Mouse (Mus musculus) layer of hippocampus, adult 8-10 months (tissue): ENCODE data around the gene Sgcd. TPM values are rescaled to one million over a fixed set of nuclear protein-coding genes. Genes with fewer than 3 reads are reported as not detected.
A peak's percentile ranks its signal among the peaks of the same experiment; 100 is the strongest.
"Not testable (repeated sequence)": the region's sequence is repeated elsewhere in the genome, so short reads cannot be mapped to it uniquely, and the experiment has no call there.

Experiments
- DNase-seq, 2 experiments: peaks; one replicate each; pipeline ENCODE4 v3.0.0; 2022; ENCODE audit warnings: low spot score in 2 of 2
- total RNA-seq, 4 experiments: library from RNA; stranded (reverse); gene quantifications; 2 replicates each; pipeline ENCODE4 v1.2.4; 2022

Gene Sgcd
- total RNA-seq, 4 experiments from 2014 or later = 12.8 to 20.7 (median 15.3) TPM

DNA sequence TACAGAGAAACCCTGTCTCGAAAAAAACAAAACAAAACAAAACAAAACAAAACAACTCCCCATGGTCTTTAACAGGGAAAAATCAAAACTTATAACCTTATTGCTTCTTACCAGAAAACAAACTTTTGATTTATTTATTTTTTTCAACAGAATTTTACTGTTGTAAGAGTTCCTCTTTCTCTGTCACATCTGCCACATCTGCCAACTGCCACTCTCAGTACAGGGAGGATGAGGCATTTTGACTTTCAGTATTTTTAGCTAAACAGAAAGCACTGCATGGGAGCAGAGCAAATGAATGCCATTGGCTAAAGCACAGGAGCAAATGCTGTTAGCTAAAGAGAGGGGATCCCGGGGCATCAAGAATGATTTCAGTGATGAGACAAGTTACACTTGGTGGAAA lies 528.6 kb downstream of the Sgcd start:
- no peak for DNase-seq

DNA sequence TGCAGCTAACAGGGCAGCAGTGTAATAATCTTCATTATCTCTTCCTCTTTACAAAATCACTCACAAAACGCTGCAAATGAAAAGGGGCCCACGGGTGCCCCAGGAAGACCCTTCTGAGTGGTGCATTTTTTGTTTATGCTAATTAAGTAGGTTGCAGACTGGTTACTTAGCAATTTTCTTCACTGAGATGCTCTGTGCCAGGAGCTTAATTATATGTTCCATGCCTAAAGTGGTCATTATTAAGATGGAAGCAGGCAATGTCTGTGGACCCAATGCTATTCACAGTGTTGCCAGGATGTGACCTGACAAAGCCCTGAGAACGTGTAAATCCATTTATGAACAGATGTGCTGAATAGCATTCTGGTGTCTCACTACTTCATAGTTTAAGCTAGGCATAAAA lies 529.6 kb downstream of the Sgcd start:
- no peak for DNase-seq

DNA sequence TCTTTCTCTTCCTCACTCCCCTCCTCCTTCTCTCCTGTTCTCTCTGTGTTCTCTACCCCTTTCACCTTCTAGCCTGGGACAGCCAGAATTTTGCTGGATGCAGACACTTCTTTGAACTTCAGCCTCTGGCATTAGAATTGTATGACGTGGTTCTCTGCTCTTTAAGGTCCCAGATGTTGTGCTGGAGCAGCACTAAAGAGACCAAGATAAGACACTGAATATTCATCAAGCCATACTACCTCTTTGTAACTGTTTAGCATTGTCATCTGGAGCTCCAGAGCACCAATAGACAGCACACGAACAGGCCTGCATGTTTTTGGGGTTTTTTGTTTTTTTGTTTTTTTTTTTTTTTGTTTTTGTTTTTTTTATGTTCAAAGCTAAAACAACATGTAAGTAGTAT lies 541.0 kb downstream of the Sgcd start:
- DNase-seq = no peak

DNA sequence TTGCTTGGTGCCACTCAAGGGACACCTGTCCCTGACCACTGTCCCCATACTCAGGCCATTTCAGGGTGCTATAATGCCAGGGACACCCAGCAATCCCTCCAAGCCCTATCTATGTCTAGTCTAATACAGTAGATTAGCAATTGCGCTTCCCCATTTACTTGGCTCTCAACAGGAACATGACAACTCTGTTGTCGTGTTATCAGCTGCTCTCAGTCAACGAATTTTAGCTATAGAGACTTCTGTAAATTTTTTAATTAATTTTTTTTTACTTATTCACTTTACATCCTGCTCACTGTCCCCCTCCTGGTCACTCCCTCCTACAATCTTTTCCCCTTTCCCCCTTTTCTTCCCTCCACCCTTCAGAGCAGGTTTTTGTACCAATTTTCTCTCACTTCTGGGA lies 542.4 kb downstream of the Sgcd start:
- no peak for DNase-seq

DNA sequence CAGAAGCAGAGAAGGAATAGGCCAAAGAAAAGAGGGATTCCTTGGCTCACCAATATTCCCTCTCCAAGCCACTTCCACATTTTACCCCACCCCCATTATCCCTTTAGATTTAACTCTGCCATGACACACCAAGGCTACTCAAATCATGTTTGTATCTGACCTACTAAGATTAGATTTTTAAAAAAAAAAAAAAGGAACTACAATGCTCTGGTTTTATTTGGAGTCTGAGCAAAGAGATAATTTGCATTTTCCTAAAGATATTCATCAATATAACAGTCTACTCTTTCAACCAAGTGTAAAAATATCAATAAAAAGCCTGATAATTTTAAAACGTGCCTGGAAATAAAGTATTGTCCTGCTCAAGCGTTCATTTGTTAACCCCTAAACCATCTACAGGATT lies 543.1 kb downstream of the Sgcd start:
- DNase-seq = no peak

DNA sequence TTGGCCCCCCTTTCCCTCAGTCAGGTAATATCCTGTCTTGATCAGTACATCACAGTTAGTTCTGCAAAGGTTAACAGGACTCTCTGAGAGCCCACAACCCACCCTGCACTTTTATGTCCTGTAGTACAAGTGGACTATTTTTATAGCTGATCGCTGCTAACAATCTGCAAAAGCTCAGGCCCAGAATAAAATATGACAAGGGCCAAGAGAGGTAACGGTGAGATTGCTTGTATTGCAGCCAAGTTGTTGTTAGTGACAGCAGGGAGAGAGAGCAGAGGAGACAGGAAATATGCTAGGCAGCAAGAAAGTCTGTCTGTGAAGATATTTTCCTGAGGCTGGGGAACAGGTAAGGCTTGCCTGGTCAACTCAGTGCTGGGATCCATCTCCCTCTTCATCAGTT lies 546.5 kb downstream of the Sgcd start:
- no peak for DNase-seq

DNA sequence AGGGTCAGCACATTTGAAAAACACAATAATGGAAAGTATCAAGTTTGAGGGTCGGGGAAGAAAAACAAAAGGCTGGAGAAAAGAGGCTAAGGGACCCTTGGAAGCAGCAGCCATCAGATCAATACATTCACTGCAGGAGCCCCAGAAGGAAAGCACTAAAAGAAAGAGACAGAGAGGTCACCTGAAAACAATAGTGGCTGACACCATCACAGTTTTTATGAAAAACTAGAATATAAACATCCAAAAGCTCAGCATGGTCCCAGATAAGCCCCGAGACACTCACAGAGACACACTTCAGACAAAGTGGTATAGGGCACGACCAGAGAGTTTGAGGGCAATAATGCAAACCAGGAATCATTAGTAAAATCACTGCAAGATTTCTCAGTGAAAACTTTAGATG lies 589.2 kb downstream of the Sgcd start:
- no peak for DNase-seq

DNA sequence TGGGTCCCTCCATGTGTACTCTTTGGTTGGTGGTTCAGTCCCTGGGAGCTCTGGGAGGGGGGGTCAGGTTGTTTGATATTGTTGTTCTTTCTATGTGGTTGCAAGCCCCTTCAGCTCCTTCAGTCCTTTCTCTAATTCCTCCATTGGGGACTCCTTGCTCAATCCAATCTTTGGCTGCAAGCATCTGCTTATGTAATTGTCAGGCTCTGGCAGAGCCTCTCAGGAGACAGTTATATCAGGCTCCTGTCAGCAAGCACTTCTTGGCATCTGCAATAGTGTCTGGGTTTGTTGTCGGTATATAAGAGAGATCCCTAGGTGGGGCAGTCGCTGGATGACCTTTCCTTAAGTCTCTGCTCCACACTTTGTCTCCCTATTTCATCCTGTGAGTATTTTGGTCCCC lies 598.0 kb downstream of the Sgcd start:
- not testable (repeated sequence) for DNase-seq

DNA sequence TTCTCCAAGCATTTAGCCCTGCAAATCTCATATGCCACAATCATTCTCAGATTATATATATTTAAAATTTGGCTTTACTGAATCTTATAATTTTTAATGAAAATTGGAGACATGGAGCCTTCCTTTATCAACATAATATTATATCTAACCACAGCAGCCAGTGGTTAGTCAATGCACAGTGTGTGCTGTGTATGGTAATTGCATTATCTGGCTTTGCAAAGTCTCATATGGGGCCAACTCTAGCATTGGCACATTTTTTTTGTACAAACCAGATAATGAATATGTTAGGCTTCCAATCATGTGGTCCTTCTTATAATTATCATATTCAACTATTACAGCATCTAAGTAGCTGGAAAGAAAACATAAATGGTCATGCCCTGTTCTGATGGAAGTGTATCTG lies 599.4 kb downstream of the Sgcd start:
- DNase-seq = no peak

DNA sequence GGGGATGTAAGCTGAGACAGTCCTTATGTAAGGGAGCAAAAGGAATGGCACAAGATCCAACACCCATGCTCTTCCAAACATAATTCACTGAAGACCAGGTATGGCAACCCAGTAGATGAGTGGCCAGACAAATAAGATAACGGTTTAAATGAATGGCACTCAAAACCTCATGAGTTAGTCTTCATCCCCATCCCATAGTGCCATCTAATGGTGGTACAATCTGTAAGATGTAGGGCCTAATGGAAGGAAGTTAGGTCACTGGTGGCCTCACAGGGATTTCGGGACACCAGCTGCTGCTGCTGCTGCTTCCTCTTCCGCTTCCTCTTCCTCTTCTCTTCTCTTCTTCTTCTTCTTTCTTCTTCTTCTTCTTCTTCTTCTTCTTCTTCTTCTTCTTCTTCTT lies 601.0 kb downstream of the Sgcd start:
- no peak for DNase-seq

DNA sequence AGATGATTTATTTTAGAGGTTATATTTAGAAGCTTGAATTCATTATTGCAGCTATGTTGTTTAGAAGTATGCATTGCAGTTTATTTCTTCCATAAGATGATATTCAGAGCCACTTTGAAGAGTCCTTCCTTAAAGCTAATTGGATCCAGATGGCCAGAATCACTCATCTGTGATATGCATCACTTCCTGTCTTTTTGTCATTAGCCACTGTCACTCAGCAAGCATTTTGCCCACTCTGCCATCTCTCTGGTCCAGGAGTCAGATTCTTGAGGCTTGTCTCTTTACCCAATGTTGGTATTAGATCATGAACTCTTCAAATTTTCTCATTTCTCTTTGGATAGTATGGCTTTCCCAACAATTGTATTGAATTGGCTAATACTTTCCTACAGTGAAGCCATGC lies 602.6 kb downstream of the Sgcd start:
- no peak for DNase-seq

DNA sequence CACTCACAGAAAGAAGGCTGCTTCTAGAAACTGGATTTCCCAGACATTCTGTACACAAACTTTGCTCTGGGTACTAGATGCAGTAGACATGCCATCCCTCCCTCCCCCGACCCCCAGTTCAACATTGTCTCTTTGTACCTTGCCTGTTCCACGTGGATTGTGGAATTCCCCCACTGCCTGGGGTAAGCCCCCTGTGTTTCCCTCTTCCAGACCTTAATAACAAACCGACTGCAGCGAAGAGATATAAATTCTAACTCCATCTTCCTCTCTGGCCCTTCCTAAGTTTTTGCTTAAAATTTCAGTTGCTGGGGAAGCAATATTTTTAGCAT lies 609.2 kb downstream of the Sgcd start:
- DNase-seq = no peak

DNA sequence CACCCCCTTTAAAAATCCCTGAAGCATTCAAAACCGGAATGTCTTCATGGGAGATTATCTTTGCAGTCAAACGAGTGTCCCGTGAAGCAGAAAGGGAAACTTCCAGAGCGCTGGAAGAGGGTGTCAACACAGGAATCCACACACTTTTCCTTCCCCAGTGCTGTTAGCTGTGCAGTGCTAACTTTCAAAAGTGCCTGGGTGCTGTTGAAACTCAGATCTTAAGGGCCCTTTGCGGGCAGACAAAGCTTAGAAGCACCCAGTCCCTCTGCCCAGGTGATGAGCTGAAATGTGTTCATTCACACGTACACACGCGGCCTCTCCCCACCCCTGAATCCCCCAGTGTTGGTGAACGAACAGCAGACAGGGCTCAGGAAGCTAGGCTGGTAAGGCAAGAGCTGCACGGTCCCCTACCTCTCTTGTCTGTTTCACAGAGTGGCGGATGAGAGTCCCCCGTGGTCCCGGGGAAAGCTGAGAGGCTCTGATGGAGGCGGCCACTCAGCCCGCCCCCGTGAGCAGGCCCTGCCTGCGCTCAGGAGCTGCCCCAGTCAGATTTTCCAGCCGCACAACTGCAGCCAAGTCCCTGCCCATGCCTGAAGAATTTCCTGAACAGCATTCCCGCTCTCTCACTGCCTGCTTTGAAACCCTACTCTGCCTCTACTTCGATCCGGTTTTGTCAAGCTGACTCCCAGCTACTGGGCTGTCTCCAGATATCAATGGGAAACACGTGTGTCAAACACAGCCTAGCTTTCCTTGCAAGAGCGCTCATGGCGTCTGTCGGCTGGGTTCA lies 609.7 kb downstream of the Sgcd start:
- peak in 1 of 2 experiments; percentile 9 for DNase-seq

DNA sequence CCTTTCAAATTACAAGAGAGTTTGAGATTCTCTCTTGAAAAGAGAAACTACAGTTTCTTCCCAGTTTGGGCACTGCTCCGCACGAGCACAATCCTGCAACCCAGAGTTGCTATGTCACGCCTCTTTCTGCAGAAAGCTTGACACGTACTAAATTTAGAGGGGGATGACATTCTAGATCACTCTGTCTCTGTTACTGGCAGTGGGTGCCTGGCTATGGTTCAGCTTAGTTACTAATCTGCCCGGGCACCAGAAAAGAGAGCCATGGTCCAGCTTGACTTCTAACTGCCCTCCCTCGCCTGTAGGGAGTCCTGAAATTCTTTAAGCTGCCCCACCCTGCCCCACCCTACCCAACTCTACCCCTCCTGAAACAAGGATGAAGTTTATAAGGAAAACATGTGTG lies 611.3 kb downstream of the Sgcd start:
- DNase-seq = no peak

DNA sequence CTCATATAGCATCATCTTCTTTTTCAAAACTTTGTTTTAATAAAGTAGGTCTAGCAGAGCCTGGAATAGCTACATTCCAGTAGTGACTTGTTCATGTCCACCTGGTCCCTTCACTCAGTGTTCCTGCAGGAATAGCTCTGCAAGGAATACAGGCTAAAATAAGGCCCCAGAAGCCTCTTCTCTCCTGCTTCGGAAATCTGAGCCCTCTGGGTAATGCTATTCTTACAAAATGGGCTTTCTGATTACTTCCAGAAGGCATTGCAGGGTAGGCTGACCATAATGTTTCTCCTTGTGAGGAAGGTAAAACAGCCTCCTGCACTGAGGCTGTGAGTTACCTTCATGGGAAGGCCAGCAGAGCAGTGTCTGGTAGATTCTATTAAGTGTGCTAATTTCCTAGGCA lies 611.9 kb downstream of the Sgcd start:
- no peak for DNase-seq

DNA sequence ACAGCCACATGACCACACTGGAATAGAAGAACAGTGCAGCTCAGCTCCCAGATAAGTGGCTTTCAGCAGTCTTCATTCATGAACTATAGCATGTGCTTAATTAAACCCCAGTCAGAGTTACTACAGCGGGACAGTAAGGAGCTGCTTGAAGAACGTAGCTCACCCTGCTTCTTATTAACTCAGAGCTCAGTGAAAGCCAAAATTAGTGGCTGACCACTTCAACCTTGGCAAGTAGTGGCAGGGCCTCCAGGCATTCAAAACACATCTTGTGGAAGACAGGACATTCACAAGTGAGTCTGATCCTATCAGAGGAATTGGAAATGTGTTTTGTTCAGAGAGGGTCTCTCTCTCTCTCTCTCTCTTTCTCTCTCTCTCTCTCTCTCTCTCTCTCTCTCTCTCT lies 617.2 kb downstream of the Sgcd start:
- no peak for DNase-seq

DNA sequence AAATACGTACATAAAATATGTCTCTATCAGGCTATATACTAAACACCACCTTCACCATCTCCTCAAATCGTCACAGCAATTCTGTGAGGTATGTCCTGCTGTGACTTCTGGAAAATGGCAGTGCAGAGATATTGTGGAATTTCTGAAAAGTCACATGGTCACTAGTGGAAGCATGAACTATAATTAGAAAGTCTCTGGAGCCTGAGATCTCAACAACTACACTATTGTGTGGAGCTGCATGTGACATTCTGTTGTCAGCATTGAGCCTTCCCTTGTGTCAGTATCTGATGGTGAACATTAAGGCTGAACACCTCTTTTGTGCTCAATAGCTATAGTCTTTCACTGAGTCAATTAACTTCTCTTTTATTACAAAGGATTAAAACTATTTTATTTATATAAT lies 637.2 kb downstream of the Sgcd start:
- no peak for DNase-seq

DNA sequence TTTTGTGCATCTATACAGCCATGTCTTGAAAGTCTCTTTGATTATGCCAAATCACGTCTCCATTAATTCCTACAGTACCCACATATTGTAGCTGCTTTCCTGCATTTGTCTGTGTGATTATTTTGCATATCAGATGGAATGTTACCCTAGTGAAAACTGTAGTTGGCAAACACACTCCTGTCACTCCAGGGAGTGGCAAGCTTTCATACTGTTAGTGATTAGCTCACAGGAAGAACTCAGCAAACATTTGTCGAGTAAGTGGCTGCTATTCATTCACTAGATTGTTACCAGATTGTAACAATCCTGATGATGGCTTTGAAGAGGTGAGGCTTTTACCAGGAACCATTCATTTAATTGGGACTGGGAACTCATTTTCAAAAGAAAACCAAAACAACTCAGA lies 645.3 kb downstream of the Sgcd start:
- DNase-seq = no peak

DNA sequence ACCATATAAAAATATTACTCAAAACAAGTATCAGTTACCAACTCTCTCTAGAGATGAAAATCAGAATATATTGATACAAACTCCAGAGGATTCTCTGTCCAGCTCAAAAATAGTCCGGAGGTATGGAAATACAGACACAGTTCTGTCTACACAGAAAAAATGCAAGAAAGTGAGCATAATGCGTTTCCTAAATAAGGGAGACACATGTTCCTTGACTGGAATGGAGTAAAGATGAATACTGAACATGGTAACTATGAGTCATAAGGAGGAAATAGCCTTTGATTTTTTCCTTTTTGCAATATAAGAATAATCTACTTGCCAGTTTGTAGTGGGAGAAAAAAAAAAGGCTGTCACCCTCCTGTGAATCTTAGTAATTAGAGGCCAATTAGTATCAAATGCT lies 655.1 kb downstream of the Sgcd start:
- DNase-seq = no peak

DNA sequence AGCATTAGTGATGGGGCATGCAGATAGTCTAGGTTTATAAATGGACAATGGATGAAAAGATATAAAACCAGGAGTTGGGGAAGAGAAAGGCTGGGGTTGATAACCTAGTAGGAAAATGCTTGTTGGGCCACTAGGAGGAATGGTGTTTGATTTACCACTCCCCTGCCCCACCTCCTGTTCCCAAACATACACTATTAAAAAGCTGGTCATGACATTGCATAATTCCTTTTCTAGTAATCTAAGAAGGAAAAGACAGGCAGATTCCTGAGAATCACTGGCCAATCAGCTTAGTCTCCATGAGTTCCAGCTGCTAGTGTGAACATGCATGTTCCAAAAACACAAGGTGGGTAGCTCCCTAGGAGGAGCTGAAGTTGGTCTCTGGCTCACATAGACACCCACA lies 683.2 kb downstream of the Sgcd start:
- no peak for DNase-seq

DNA sequence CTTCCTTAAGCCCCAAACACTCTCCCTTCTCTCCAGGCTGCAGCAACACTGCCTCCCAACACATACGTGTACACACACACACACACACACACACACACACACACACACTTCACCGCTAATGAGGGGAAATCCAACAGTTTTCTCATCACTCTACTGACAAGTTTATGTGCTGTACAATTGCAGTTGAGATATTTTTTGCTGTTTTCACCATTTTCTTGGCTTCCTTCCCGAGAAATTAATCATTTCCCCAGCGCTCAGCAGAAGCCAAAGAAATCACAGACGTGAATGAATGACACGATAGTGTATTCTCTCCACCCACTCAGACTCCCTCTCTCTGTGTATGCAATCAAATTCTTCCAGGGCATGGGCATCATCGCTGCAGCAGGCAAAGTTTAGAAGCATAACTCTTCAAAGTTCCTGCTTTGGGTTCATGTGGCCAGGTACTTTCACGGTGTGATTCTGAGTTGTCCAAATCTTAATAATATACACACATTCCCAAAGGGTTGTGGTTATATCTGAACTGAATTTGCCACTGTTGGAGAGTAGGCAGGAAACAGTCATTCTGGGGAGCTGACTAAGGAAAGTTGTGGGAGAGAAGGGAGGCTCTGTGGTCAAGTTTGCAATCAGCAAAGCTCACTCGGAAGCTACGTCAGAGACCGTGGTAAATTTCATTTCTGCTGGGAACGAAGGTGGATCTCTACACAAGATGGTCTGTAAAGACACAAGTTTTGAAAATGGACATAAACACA lies 683.9 kb downstream of the Sgcd start:
- peak; percentile 16 to 24 for DNase-seq

DNA sequence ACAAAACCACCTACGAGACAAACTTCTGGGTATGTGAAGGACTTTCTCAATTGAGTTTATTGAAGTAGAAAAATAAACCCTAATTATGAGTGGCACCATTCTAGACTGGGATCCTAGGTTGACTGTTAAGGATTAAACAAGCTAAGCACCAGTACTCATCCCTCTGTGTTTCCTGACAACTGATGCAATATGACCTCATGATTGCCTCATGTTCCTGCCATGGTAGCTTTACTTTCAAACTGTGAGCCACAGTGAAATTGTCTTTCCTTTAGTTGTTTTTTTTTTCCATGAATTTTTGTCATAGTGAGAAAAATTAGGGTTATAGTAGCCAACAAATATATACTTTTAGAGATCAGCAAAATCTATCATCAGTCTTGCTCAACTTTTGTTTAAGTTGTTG lies 689.0 kb downstream of the Sgcd start:
- DNase-seq = no peak

DNA sequence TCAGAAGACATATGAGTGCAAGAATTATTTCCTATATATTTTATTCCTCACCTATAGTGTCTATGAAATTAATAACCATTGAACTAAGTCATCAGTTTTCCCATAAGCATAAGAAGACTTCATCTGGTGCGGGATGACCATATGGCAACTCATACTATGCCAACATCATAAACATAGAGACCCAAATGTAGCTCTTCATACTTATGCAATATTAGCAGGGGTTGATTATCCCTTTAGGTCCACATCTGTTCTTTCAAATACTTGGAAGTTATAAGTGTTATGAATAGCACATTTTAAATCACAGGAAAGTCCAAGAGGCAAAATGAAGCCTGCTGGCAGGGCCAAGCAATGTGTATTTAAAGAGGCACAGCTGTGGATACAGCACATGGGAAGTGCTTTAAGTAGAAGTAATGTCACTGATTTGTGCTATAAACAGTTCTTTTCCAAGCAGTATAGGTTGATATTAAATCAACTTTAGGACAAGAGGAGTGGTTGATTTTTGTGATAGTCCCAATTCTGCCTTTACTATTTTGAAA lies 690.9 kb downstream of the Sgcd start:
- DNase-seq = no peak
